Mouse (Mus musculus): Measurements from ENCODE around the gene Otulin. TPM values are rescaled to one million over a fixed set of nuclear protein-coding genes. Genes with fewer than 3 reads are reported as not detected.

The Otulin gene
- polyA plus RNA-seq, 1 experiment from 2014 or later: 41.3 TPM

DNA sequence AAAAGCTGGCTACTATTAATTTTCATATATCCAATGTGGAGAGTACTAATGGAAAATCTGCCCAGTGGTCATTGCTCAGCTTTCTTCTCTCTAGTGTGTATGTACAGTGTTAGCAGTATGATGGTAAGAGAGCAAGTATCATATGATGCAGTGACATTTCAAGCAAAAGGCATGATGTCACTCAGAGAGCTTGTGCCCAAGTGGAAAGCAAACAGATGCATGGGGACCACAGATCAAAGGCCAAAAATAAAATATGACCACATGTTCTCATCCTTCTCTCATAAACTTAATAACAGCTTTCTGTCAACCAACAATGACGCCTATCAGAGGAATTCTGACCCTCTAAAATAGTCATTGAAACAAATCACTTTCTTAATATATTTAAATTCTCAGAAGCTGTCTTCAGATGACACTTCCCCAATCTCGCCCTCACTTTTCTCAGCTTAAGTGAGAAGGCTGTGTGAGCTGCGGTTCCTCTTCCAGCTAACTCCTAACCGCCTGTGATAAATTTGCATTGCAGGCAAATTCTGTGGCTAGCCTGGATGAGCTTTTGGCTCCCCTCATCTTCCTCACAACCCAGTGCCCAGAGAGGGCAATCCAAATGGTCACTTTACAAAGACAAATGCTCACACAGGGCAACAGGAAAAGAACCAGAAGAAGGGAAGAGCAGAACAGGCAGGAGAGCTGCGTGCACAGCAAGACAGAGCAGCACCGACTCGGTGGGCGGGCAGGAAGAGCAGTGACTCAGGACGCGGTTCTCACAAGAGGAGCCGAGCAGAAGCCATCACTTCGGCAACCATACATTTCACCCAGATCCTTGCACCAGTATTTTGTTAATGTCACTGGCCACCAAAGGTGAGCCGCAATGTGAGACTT lies 5.2 kb downstream of the Otulin start:
- H3K27me3 ChIP-seq (ENCODE audit: control insufficient read depth, insufficient read depth, low read length): no peaks in the 10 kb centered on the region
- WGBS: 85% methylated on average over 13 of the region's 13 CpGs
- peaks cover 22% of the 10 kb centered on the region for H3K36me3 ChIP-seq (ENCODE audit: control insufficient read depth, insufficient read depth, low read length)
- no peak overlapping the region for H3K4me2 ChIP-seq (replicated peaks; ENCODE audit: low read depth, low read length)
- no peak overlapping the region for H3K4me3 ChIP-seq (ENCODE audit: low read length)
- H3K4me1 ChIP-seq (ENCODE audit: control insufficient read depth, insufficient read depth, low read length): peaks cover 14% of the 10 kb centered on the region
- no peak overlapping the region for H3K27ac ChIP-seq (ENCODE audit: low read depth, low read length)
- H3K9ac ChIP-seq (ENCODE audit: low read depth, low read length): no peak overlapping the region
- ATAC-seq (ENCODE audit: low FRiP score, low TSS enrichment): no peak
- H3K9me3 ChIP-seq (ENCODE audit: control insufficient read depth, low read length): no peaks in the 10 kb centered on the region

DNA sequence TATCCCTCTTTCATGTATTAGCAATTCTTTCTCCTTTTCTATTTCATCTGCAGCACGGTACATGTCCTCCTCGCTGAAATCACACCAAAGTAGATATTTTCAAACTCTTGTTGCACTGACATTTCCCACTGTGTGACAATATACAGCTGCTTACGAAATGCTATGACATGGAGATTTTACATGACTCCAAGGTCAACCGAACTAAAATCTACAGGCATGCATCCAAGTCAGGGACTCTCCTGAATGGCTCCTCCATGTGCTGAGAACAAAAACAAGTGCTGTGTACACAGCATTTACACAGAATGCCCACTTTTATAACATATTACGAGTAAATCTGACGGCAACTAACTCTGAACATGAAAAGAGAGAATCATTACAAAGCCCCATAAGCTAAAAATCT lies 7.2 kb downstream of the Otulin start:
- H3K9me3 ChIP-seq (ENCODE audit: control insufficient read depth, low read length): no peaks in the 10 kb centered on the region
- H3K27me3 ChIP-seq (ENCODE audit: control insufficient read depth, insufficient read depth, low read length): no peaks in the 10 kb centered on the region
- H3K4me2 ChIP-seq (replicated peaks; ENCODE audit: low read depth, low read length): no peak overlapping the region
- no peak overlapping the region for H3K9ac ChIP-seq (ENCODE audit: low read depth, low read length)
- no peak for ATAC-seq (ENCODE audit: low FRiP score, low TSS enrichment)
- 0 out of 2 replicates have a peak, but pooled peaks cover 3% of the 10 kb centered on the region for H3K4me1 ChIP-seq (ENCODE audit: control insufficient read depth, insufficient read depth, low read length)
- peaks cover 31% of the 10 kb centered on the region for H3K36me3 ChIP-seq (ENCODE audit: control insufficient read depth, insufficient read depth, low read length)
- no peak overlapping the region for H3K27ac ChIP-seq (ENCODE audit: low read depth, low read length)
- WGBS: 91% methylated on average over 6 of the region's 6 CpGs
- H3K4me3 ChIP-seq (ENCODE audit: low read length): no peak overlapping the region

DNA sequence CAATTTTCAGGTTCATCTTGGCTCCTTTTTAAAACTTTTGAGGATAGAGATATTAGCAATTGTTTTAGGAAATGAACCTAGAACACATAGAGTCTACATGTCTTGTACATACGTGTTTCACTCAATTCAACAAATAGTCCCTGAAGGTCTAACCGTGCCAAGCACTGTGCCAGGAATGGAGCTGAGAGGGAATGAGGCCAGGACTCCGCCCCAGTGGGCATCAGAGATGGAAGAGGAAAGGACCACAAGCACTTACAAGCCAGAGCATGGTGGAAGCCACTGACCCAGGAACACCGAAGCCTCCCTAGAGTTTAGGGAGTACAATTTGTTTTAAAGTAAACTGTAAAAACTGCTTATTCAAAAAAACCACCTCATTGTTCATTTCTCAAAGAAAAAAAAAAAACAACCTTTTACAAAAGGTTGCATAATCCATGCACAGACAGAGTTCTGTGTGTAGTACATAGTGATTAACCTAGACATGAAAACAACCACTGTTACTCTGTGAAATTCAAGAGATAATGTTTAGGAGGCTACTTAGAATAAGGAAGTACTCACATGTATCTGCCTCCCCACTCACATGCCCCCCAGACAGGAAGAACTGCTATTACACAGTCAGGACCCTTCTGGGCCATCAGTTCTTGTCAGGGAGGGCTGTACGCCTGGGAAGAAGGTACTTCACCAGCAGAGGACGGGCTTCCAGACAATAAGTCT lies 9.9 kb downstream of the Otulin start:
- Histone ChIP-seq H3K36me3 (ENCODE audit: control insufficient read depth, insufficient read depth, low read length) (peaks cover 43% of the 10 kb centered on the region), H3K4me1 (ENCODE audit: control insufficient read depth, insufficient read depth, low read length) (0 out of 2 replicates have a peak, but pooled peaks cover 3% of the 10 kb centered on the region), H3K27ac (ENCODE audit: low read depth, low read length) (no peak overlapping the region), H3K9me3 (ENCODE audit: control insufficient read depth, low read length) (no peaks in the 10 kb centered on the region), H3K4me2 (replicated peaks; ENCODE audit: low read depth, low read length) (no peak overlapping the region), H3K9ac (ENCODE audit: low read depth, low read length) (no peak overlapping the region), H3K4me3 (ENCODE audit: low read length) (no peak overlapping the region), H3K27me3 (ENCODE audit: control insufficient read depth, insufficient read depth, low read length) (no peaks in the 10 kb centered on the region)
- ATAC-seq (ENCODE audit: low FRiP score, low TSS enrichment): no peak
- 84% methylated on average over 6 of the region's 6 CpGs for WGBS

DNA sequence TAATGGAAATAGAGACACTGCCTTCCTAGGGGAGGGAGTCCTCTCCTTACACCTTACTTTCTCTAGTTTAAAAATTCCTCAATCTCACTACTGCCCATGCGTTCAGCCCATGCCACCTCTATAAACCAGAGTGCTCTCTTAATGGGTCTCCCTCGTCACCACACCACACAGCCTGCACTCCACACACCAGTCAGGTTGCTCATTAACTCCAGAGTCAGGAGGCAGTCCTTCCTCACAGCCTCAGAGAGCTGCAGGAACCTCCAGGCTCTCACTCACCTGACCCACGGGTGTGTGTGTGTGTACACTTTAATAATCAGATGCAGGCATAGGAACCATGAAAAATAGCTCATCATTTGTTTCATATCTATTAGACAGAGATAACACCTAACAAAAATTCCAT lies 10.8 kb downstream of the Otulin start:
- Histone ChIP-seq H3K4me3 (ENCODE audit: low read length) (no peak overlapping the region), H3K4me1 (ENCODE audit: control insufficient read depth, insufficient read depth, low read length) (0 out of 2 replicates have a peak, but pooled peaks cover 3% of the 10 kb centered on the region), H3K9me3 (ENCODE audit: control insufficient read depth, low read length) (no peaks in the 10 kb centered on the region), H3K4me2 (replicated peaks; ENCODE audit: low read depth, low read length) (no peak overlapping the region), H3K9ac (ENCODE audit: low read depth, low read length) (no peak overlapping the region), H3K27ac (ENCODE audit: low read depth, low read length) (no peak overlapping the region), H3K36me3 (ENCODE audit: control insufficient read depth, insufficient read depth, low read length) (peaks cover 46% of the 10 kb centered on the region), H3K27me3 (ENCODE audit: control insufficient read depth, insufficient read depth, low read length) (no peaks in the 10 kb centered on the region)
- peak; percentile 83; the same call in 1 of the 2 replicates for ATAC-seq (ENCODE audit: low FRiP score, low TSS enrichment)
- WGBS: 68% methylated on average over 3 of the region's 3 CpGs

DNA sequence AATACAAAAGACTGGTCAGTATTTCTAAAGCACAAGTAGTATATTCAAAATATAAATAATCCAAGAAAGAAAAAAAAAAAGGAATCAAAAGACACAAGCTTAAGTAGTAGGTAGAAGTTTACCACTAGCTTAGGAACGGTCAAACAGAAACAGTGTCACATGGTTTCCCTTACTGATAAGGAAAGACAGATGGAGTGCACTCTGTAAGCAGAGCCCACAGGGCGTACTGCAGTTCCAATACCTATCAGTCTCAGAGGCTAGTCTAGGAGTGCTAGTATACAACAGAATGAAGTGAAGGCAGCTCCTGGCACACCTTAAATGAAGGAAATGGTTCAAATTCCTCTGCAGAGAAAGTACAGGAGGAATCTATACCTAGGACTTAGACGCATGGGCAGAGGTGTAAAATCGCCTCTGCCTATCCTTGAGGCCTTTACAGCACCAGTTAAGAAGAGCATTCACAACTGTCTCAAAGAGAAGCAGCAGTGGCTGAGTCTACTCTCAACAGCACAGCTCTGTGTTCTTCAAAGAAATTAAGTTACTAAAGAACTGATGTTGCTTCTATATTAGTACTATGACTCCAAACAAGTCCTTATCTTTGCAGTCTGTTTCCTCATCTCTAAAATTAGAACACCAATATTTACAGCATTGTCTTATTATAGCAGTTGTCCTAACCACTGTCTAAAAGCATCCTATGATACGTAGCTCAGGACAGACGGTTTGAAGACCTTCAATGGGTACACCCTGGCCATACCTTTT lies 11.5 kb downstream of the Otulin start:
- WGBS: 86% methylated on average over 6 of the region's 6 CpGs
- Histone ChIP-seq H3K36me3 (ENCODE audit: control insufficient read depth, insufficient read depth, low read length) (peaks cover 46% of the 10 kb centered on the region), H3K4me2 (replicated peaks; ENCODE audit: low read depth, low read length) (no peak overlapping the region), H3K9ac (ENCODE audit: low read depth, low read length) (no peak overlapping the region), H3K4me1 (ENCODE audit: control insufficient read depth, insufficient read depth, low read length) (0 out of 2 replicates have a peak, but pooled peaks cover 3% of the 10 kb centered on the region), H3K27ac (ENCODE audit: low read depth, low read length) (no peak overlapping the region), H3K4me3 (ENCODE audit: low read length) (no peak overlapping the region), H3K27me3 (ENCODE audit: control insufficient read depth, insufficient read depth, low read length) (no peaks in the 10 kb centered on the region), H3K9me3 (ENCODE audit: control insufficient read depth, low read length) (no peaks in the 10 kb centered on the region)
- no peak for ATAC-seq (ENCODE audit: low FRiP score, low TSS enrichment)

DNA sequence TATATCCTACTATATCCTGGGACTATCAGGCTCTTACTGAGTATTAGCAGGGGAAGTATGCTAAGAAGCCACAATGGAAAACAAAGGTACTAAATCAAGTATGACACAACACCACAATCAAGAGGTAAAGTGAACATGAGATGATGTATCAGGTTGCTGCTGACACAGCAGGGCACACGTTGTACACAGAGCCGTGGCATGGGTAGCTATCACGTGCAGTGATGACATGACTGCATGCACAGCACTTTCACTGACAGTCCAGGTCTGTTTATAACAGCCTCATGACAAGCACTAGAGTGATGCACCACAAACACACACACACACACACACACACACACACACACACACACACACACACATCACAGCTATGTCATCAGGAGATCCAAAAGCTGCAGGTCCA lies 13.3 kb downstream of the Otulin start:
- Histone ChIP-seq H3K36me3 (ENCODE audit: control insufficient read depth, insufficient read depth, low read length) (peaks cover 39% of the 10 kb centered on the region), H3K9me3 (ENCODE audit: control insufficient read depth, low read length) (no peaks in the 10 kb centered on the region), H3K4me1 (ENCODE audit: control insufficient read depth, insufficient read depth, low read length) (0 out of 2 replicates have a peak, but pooled peaks cover 3% of the 10 kb centered on the region), H3K27ac (ENCODE audit: low read depth, low read length) (no peak overlapping the region), H3K9ac (ENCODE audit: low read depth, low read length) (no peak overlapping the region), H3K4me2 (replicated peaks; ENCODE audit: low read depth, low read length) (no peak overlapping the region), H3K4me3 (ENCODE audit: low read length) (no peak overlapping the region), H3K27me3 (ENCODE audit: control insufficient read depth, insufficient read depth, low read length) (no peaks in the 10 kb centered on the region)
- WGBS: 64% methylated on average over 3 of the region's 3 CpGs
- ATAC-seq (ENCODE audit: low FRiP score, low TSS enrichment): no peak

DNA sequence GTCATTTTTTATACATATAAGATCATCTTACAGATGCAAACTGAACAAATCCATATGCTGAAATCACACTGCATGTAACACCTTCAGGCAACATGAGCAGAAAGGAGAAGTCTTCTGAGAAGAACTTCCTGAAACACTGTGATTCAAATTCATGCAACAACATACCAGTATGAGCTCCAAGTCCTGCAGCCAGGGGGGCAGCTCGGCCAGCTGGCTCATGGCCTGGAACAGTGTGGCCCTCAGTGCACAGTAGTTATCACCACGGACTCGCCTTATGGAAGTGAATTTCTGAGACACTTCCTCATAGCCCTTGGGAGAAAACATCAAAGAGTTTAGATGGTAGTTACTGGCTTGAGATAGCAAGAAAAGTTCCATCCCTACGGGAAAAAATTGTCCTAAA lies 14.3 kb downstream of the Otulin start:
- 0 out of 2 replicates have a peak, but pooled peaks cover 2% of the 10 kb centered on the region for H3K4me1 ChIP-seq (ENCODE audit: control insufficient read depth, insufficient read depth, low read length)
- peaks cover 44% of the 10 kb centered on the region for H3K36me3 ChIP-seq (ENCODE audit: control insufficient read depth, insufficient read depth, low read length)
- WGBS: 81% methylated on average over 4 of the region's 4 CpGs
- no peak overlapping the region for H3K27ac ChIP-seq (ENCODE audit: low read depth, low read length)
- H3K27me3 ChIP-seq (ENCODE audit: control insufficient read depth, insufficient read depth, low read length): no peaks in the 10 kb centered on the region
- no peak overlapping the region for H3K4me3 ChIP-seq (ENCODE audit: low read length)
- H3K4me2 ChIP-seq (replicated peaks; ENCODE audit: low read depth, low read length): no peak overlapping the region
- no peak for ATAC-seq (ENCODE audit: low FRiP score, low TSS enrichment)
- H3K9ac ChIP-seq (ENCODE audit: low read depth, low read length): no peak overlapping the region
- H3K9me3 ChIP-seq (ENCODE audit: control insufficient read depth, low read length): no peaks in the 10 kb centered on the region

DNA sequence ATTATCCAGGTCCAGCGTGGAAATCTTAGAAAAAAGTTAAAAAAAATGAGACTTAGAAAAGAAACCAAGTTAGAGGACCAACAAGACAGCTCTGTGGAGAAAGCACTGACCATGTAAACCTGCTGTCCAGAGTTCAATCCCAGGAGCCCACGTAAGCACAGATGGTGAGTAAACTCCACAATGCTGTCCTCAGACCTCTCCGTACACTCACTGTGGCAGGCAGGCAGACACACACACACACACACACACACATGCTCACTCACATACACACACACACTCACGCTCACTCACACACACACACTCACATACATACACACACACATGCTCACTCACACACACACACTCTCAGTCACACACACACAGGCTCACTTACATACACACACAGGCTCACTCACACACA lies 17.2 kb downstream of the Otulin start:
- no peaks in the 10 kb centered on the region for H3K9me3 ChIP-seq (ENCODE audit: control insufficient read depth, low read length)
- peaks cover 3% of the 10 kb centered on the region; the same call in 1 of the 2 replicates for H3K4me1 ChIP-seq (ENCODE audit: control insufficient read depth, insufficient read depth, low read length)
- WGBS: 93% methylated on average over 4 of the region's 4 CpGs
- H3K4me3 ChIP-seq (ENCODE audit: low read length): no peak overlapping the region
- ATAC-seq (ENCODE audit: low FRiP score, low TSS enrichment): 0 out of 2 replicates have a peak, but pooled peaks have one; percentile 29
- H3K9ac ChIP-seq (ENCODE audit: low read depth, low read length): no peak overlapping the region
- H3K36me3 ChIP-seq (ENCODE audit: control insufficient read depth, insufficient read depth, low read length): peaks cover 39% of the 10 kb centered on the region; the same call in 1 of the 2 replicates
- no peak overlapping the region for H3K27ac ChIP-seq (ENCODE audit: low read depth, low read length)
- no peak overlapping the region for H3K4me2 ChIP-seq (replicated peaks; ENCODE audit: low read depth, low read length)
- no peaks in the 10 kb centered on the region for H3K27me3 ChIP-seq (ENCODE audit: control insufficient read depth, insufficient read depth, low read length)
